Mouse (Mus musculus): ENCODE measurements around the gene Hyal3. TPM values are rescaled to one million over a fixed set of nuclear protein-coding genes. Genes with fewer than 3 reads are reported as not detected.

The Hyal3 gene
- polyA plus RNA-seq, 1 experiment, result 1.6 TPM

- H3K36me3 ChIP-seq (ENCODE audit: control insufficient read depth, insufficient read depth, low read length), result peaks cover 2% of the 10 kb centered on the region
- no peak for TF ChIP-seq POLR2A (IDR thresholded peaks at IDR 0.05; ENCODE audit: low read depth, low read length)
- TF ChIP-seq CTCF (conservative IDR thresholded peaks at IDR 0.05; ENCODE audit: insufficient read depth, insufficient read length, low read depth, low read length), result no peak
- H3K27ac ChIP-seq (ENCODE audit: insufficient read depth, low read depth, low read length), result peak overlapping the region; percentile 91
- peaks cover 36% of the 10 kb centered on the region for H3K4me1 ChIP-seq (ENCODE audit: control insufficient read depth, insufficient read depth, low read length)
- H3K27me3 ChIP-seq (replicated peaks; ENCODE audit: control insufficient read depth, insufficient read depth, low read length), result no peaks in the 10 kb centered on the region
- DNase-seq, result peak; percentile 95
- 18% methylated on average over 13 of the region's 13 CpGs for WGBS
- H3K4me3 ChIP-seq (ENCODE audit: insufficient read depth, low read depth, low read length), result no peak overlapping the region
Observed at GRCm38 (mm10) chr9:107618778-107619545, 38.3 kb downstream of the Hyal3 start.

GRCm38 (mm10) chr9:107619546-107619879 is 38.9 kb downstream of the Hyal3 start:
- Histone ChIP-seq H3K4me1 (ENCODE audit: control insufficient read depth, insufficient read depth, low read length) (peaks cover 41% of the 10 kb centered on the region), H3K4me3 (ENCODE audit: insufficient read depth, low read depth, low read length) (no peak overlapping the region), H3K27me3 (replicated peaks; ENCODE audit: control insufficient read depth, insufficient read depth, low read length) (no peaks in the 10 kb centered on the region), H3K36me3 (ENCODE audit: control insufficient read depth, insufficient read depth, low read length) (peaks cover 2% of the 10 kb centered on the region), H3K27ac (ENCODE audit: insufficient read depth, low read depth, low read length) (peak overlapping the region; percentile 79)
- WGBS, result 36% methylated on average over 13 of the region's 13 CpGs
- no peak for TF ChIP-seq CTCF (conservative IDR thresholded peaks at IDR 0.05; ENCODE audit: insufficient read depth, insufficient read length, low read depth, low read length)
- no peak for TF ChIP-seq POLR2A (IDR thresholded peaks at IDR 0.05; ENCODE audit: low read depth, low read length)
- no peak for DNase-seq

GRCm38 (mm10) chr9:107620954-107621353 is 40.3 kb downstream of the Hyal3 start:
- no peak overlapping the region for H3K4me3 ChIP-seq (ENCODE audit: insufficient read depth, low read depth, low read length)
- H3K27ac ChIP-seq (ENCODE audit: insufficient read depth, low read depth, low read length), result peak overlapping the region; percentile 34; the same call in 1 of the 2 replicates
- TF ChIP-seq POLR2A (IDR thresholded peaks at IDR 0.05; ENCODE audit: low read depth, low read length) (no peak), CTCF (conservative IDR thresholded peaks at IDR 0.05; ENCODE audit: insufficient read depth, insufficient read length, low read depth, low read length) (no peak)
- peaks cover 50% of the 10 kb centered on the region for H3K4me1 ChIP-seq (ENCODE audit: control insufficient read depth, insufficient read depth, low read length)
- peak; percentile 71 for DNase-seq
- H3K36me3 ChIP-seq (ENCODE audit: control insufficient read depth, insufficient read depth, low read length), result no peaks in the 10 kb centered on the region; the same call in 1 of the 2 replicates
- no peaks in the 10 kb centered on the region for H3K27me3 ChIP-seq (replicated peaks; ENCODE audit: control insufficient read depth, insufficient read depth, low read length)

- H3K36me3 ChIP-seq (ENCODE audit: control insufficient read depth, insufficient read depth, low read length), result no peaks in the 10 kb centered on the region; the same call in 1 of the 2 replicates
- H3K4me3 ChIP-seq (ENCODE audit: insufficient read depth, low read depth, low read length), result no peak overlapping the region
- no peaks in the 10 kb centered on the region for H3K27me3 ChIP-seq (replicated peaks; ENCODE audit: control insufficient read depth, insufficient read depth, low read length)
- H3K4me1 ChIP-seq (ENCODE audit: control insufficient read depth, insufficient read depth, low read length), result peaks cover 40% of the 10 kb centered on the region
- 59% methylated on average over 5 of the region's 5 CpGs for WGBS
- DNase-seq, result peak; percentile 73
- peak overlapping the region; percentile 62 for H3K27ac ChIP-seq (ENCODE audit: insufficient read depth, low read depth, low read length)
- TF ChIP-seq POLR2A (IDR thresholded peaks at IDR 0.05; ENCODE audit: low read depth, low read length), result no peak
- no peak for TF ChIP-seq CTCF (conservative IDR thresholded peaks at IDR 0.05; ENCODE audit: insufficient read depth, insufficient read length, low read depth, low read length)
Observed at GRCm38 (mm10) chr9:107624539-107624938, 43.9 kb downstream of the Hyal3 start.

- TF ChIP-seq POLR2A (IDR thresholded peaks at IDR 0.05; ENCODE audit: low read depth, low read length) (no peak), CTCF (conservative IDR thresholded peaks at IDR 0.05; ENCODE audit: insufficient read depth, insufficient read length, low read depth, low read length) (no peak)
- Histone ChIP-seq H3K4me3 (ENCODE audit: insufficient read depth, low read depth, low read length) (no peak overlapping the region), H3K36me3 (ENCODE audit: control insufficient read depth, insufficient read depth, low read length) (no peaks in the 10 kb centered on the region), H3K27me3 (replicated peaks; ENCODE audit: control insufficient read depth, insufficient read depth, low read length) (no peaks in the 10 kb centered on the region), H3K27ac (ENCODE audit: insufficient read depth, low read depth, low read length) (peak overlapping the region; percentile 48), H3K4me1 (ENCODE audit: control insufficient read depth, insufficient read depth, low read length) (peaks cover 35% of the 10 kb centered on the region)
- no peak for DNase-seq
- 75% methylated on average over 3 of the region's 3 CpGs for WGBS
Observed at GRCm38 (mm10) chr9:107624951-107625350, 44.3 kb downstream of the Hyal3 start.

- Histone ChIP-seq H3K27me3 (replicated peaks; ENCODE audit: control insufficient read depth, insufficient read depth, low read length) (no peaks in the 10 kb centered on the region), H3K36me3 (ENCODE audit: control insufficient read depth, insufficient read depth, low read length) (no peaks in the 10 kb centered on the region), H3K4me1 (ENCODE audit: control insufficient read depth, insufficient read depth, low read length) (peaks cover 30% of the 10 kb centered on the region), H3K4me3 (ENCODE audit: insufficient read depth, low read depth, low read length) (no peak overlapping the region), H3K27ac (ENCODE audit: insufficient read depth, low read depth, low read length) (peak overlapping the region; percentile 48; the same call in 1 of the 2 replicates)
- peak; percentile 40 for TF ChIP-seq CTCF (conservative IDR thresholded peaks at IDR 0.05; ENCODE audit: insufficient read depth, insufficient read length, low read depth, low read length)
- TF ChIP-seq POLR2A (IDR thresholded peaks at IDR 0.05; ENCODE audit: low read depth, low read length), result no peak
- WGBS, result 85% methylated on average over 12 of the region's 12 CpGs
- no peak for DNase-seq
Observed at GRCm38 (mm10) chr9:107625351-107626128, 44.9 kb downstream of the Hyal3 start.

Data from kidney, adult 2 months (tissue).